In genomic region chr14:62168711-62169110, GRCm38 (mm10) we compare ENCODE assay signal across 18 mouse cellular contexts.
"Had no signal": no experiment of that assay in that cellular context is flagged by ENCODE, and none has a peak within 500 bp of the region (broad histone marks: within the 10 kb centered on the region; RNA-seq: fewer than 3 reads in every experiment).

No protein-coding gene starts in this region.

- H3K27me3 ChIP-seq: midbrain, embryonic 12.5 days; neural tube, embryonic 13.5 days; neural tube, embryonic 15.5 days had no signal

- H3K9ac ChIP-seq: lung, embryonic 14.5 days; midbrain, embryonic 12.5 days; neural tube, embryonic 13.5 days; neural tube, embryonic 15.5 days had no signal

- H3K4me3 ChIP-seq: midbrain, embryonic 10.5 days; midbrain, embryonic 12.5 days; myocyte; neural tube, embryonic 13.5 days; neural tube, embryonic 15.5 days had no signal

- H3K36me3 ChIP-seq: midbrain, embryonic 10.5 days; midbrain, embryonic 12.5 days; neural tube, embryonic 13.5 days; neural tube, embryonic 15.5 days had no signal

- ATAC-seq: midbrain, embryonic 16.5 days had no signal

- H3K9me3 ChIP-seq: midbrain, embryonic 10.5 days; midbrain, embryonic 12.5 days; neural tube, embryonic 13.5 days; neural tube, embryonic 15.5 days had no signal

- DNase-seq: lung, embryonic 14.5 days; lung, postnatal 10 days; lung, postnatal 4 days; midbrain, embryonic 14.5 days; retina, postnatal 1 day; right cerebral cortex, adult 18-20 months; right cerebral cortex, postnatal 25 days; right cerebral cortex, postnatal 4 days; spleen, adult 18-20 months; thymus, adult 18-20 months; thymus, postnatal 14 days; thymus, postnatal 36 days had no signal

- H3K27ac ChIP-seq: midbrain, embryonic 10.5 days; midbrain, embryonic 12.5 days; neural tube, embryonic 13.5 days; neural tube, embryonic 15.5 days had no signal

- H3K4me2 ChIP-seq: lung, embryonic 14.5 days; midbrain, embryonic 12.5 days; neural tube, embryonic 13.5 days; neural tube, embryonic 15.5 days had no signal
